Mouse (Mus musculus) forebrain, embryonic 16.5 days (tissue): ENCODE measurements around the gene Pik3c2g. TPM values are rescaled to one million over a fixed set of nuclear protein-coding genes. Genes with fewer than 3 reads are reported as not detected.

ENCODE experiments used
- ATAC-seq: fragments of 200-750 bp; cut with Nextera tagmentation; 2 replicates; pipeline ENCODE4 v1.8.0; 2017; ENCODE audit warnings: mild to moderate bottlenecking, moderate library complexity
- H3K27ac ChIP-seq: fragments of 300-500 bp; sonication (generic); 2 replicates; pipeline ENCODE4 v1.5.1; 2014; ENCODE audit warnings: low read length, control low read depth
- H3K27me3 ChIP-seq: fragments of 300-500 bp; sonication (generic); replicated peaks from 2 replicates; pipeline ENCODE4 v1.6.1; 2014; ENCODE audit warnings: low read length; ENCODE audit not compliant: control insufficient read depth, insufficient read depth
- H3K36me3 ChIP-seq: fragments of 300-500 bp; sonication (generic); 2 replicates; pipeline ENCODE4 v1.6.1; 2014; ENCODE audit not compliant: control insufficient read depth, insufficient read depth
- H3K4me1 ChIP-seq: fragments of 300-500 bp; sonication (generic); replicated peaks from 2 replicates; pipeline ENCODE4 v1.6.1; 2014; ENCODE audit warnings: low read length; ENCODE audit not compliant: control insufficient read depth, insufficient read depth
- H3K4me2 ChIP-seq: fragments of 300-500 bp; sonication (generic); 2 replicates; pipeline ENCODE4 v1.6.1; 2014; ENCODE audit warnings: mild to moderate bottlenecking, low read length, control low read depth
- H3K4me3 ChIP-seq: fragments of 300-500 bp; sonication (generic); replicated peaks from 2 replicates; pipeline ENCODE4 v1.5.1; 2014; ENCODE audit warnings: mild to moderate bottlenecking, low read length, control low read depth
- H3K9ac ChIP-seq: fragments of 300-500 bp; sonication (generic); replicated peaks from 2 replicates; pipeline ENCODE4 v1.6.1; 2014; ENCODE audit warnings: low read depth, low read length, control low read depth
- H3K9me3 ChIP-seq: fragments of 300-500 bp; sonication (generic); 2 replicates; pipeline ENCODE4 v1.6.1; 2016; ENCODE audit warnings: low read length; ENCODE audit not compliant: control insufficient read depth
- WGBS: fragments of 180-500 bp; shearing (Covaris S2); extraction: QIAGEN DNeasy Blood & Tissue Kit; methylation state at CpG from one replicate; pipeline ENCODE4 v1.1.7; 2014; 5-methylcytosine and 5-hydroxymethylcytosine counted together
- polyA plus RNA-seq: library from polyadenylated mRNA; unstranded; fragments of >200 nt; fragmentation: Nextera tagmentation; extraction: Ambion mirVana; gene quantifications from 2 replicates; pipeline ENCODE4 v1.2.1, GENCODE M21; 2015

Pik3c2g gene
- polyA plus RNA-seq, 1 experiment from 2014 or later = 0.10 TPM

GRCm38 (mm10) chr6:139849931-139850330 lies 262.9 kb downstream of the Pik3c2g start:
- no peaks in the 10 kb centered on the region for H3K4me1 ChIP-seq
- no peak for ATAC-seq
- no peaks in the 10 kb centered on the region for H3K9me3 ChIP-seq
- H3K4me3 ChIP-seq = no peak overlapping the region
- no peak overlapping the region for H3K9ac ChIP-seq
- H3K4me2 ChIP-seq = no peak overlapping the region
- no peak overlapping the region for H3K27ac ChIP-seq
- no peaks in the 10 kb centered on the region for H3K36me3 ChIP-seq
- WGBS = 85% methylated on average over 3 of the region's 3 CpGs
- H3K27me3 ChIP-seq = no peaks in the 10 kb centered on the region

- Histone ChIP-seq H3K9me3 (no peaks in the 10 kb centered on the region), H3K27ac (no peak overlapping the region), H3K4me1 (no peaks in the 10 kb centered on the region), H3K27me3 (no peaks in the 10 kb centered on the region), H3K36me3 (no peaks in the 10 kb centered on the region), H3K9ac (no peak overlapping the region), H3K4me2 (no peak overlapping the region), H3K4me3 (no peak overlapping the region)
- WGBS = 85% methylated on average over 21 of the region's 21 CpGs
- no peak for ATAC-seq
These were observed 264.9 kb downstream of the Pik3c2g start for GRCm38 (mm10) chr6:139851705-139852603.

GRCm38 (mm10) chr6:139852836-139853235 lies 265.8 kb downstream of the Pik3c2g start:
- Histone ChIP-seq H3K36me3 (no peaks in the 10 kb centered on the region), H3K4me1 (no peaks in the 10 kb centered on the region), H3K9me3 (no peaks in the 10 kb centered on the region), H3K4me3 (no peak overlapping the region), H3K27me3 (no peaks in the 10 kb centered on the region), H3K9ac (no peak overlapping the region), H3K27ac (no peak overlapping the region), H3K4me2 (no peak overlapping the region)
- 71% methylated on average over 3 of the region's 3 CpGs for WGBS
- ATAC-seq = no peak

GRCm38 (mm10) chr6:139860141-139860540 lies 273.1 kb downstream of the Pik3c2g start:
- no peak overlapping the region for H3K4me3 ChIP-seq
- no peaks in the 10 kb centered on the region for H3K27me3 ChIP-seq
- no peak overlapping the region for H3K27ac ChIP-seq
- no peak overlapping the region for H3K9ac ChIP-seq
- ATAC-seq = no peak
- 95% methylated on average over 3 of the region's 3 CpGs for WGBS
- H3K4me1 ChIP-seq = no peaks in the 10 kb centered on the region
- no peaks in the 10 kb centered on the region for H3K9me3 ChIP-seq
- H3K36me3 ChIP-seq = no peaks in the 10 kb centered on the region
- H3K4me2 ChIP-seq = no peak overlapping the region

DNA sequence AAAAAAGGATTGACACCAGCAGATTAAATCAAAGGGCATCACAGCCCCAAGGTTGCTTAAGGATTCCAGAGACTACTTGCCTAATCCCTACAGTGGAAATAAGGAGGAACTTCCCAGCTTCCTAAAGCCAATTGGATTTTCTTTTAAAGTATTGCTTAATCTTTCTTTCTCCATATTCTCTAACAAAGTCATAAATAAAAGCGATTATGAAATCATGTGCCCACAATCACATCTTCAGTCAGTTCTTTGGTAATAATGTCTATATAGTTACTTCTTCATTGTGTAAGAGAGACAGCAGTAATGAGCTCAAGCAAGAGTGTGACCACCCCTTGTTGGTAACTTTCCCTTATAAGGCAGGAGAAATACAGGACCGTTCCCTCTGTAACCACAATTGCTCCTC lies 274.5 kb downstream of the Pik3c2g start:
- ATAC-seq = no peak
- 89% methylated on average over 2 of the region's 2 CpGs for WGBS

GRCm38 (mm10) chr6:139865059-139865673 lies 278.1 kb downstream of the Pik3c2g start:
- ATAC-seq = no peak
- no peaks in the 10 kb centered on the region for H3K36me3 ChIP-seq
- H3K9me3 ChIP-seq = no peaks in the 10 kb centered on the region
- WGBS = 75% methylated on average over 18 of the region's 18 CpGs
- H3K4me3 ChIP-seq = no peak overlapping the region
- H3K27ac ChIP-seq = no peak overlapping the region
- no peaks in the 10 kb centered on the region for H3K4me1 ChIP-seq
- H3K9ac ChIP-seq = no peak overlapping the region
- H3K27me3 ChIP-seq = no peaks in the 10 kb centered on the region
- no peak overlapping the region for H3K4me2 ChIP-seq

More for the DNA sequence above, 274.5 kb downstream of the Pik3c2g start:
- Histone ChIP-seq H3K4me3 (no peak overlapping the region), H3K27me3 (no peaks in the 10 kb centered on the region), H3K9me3 (no peaks in the 10 kb centered on the region), H3K4me1 (no peaks in the 10 kb centered on the region), H3K36me3 (no peaks in the 10 kb centered on the region), H3K4me2 (no peak overlapping the region), H3K27ac (no peak overlapping the region), H3K9ac (no peak overlapping the region)

DNA sequence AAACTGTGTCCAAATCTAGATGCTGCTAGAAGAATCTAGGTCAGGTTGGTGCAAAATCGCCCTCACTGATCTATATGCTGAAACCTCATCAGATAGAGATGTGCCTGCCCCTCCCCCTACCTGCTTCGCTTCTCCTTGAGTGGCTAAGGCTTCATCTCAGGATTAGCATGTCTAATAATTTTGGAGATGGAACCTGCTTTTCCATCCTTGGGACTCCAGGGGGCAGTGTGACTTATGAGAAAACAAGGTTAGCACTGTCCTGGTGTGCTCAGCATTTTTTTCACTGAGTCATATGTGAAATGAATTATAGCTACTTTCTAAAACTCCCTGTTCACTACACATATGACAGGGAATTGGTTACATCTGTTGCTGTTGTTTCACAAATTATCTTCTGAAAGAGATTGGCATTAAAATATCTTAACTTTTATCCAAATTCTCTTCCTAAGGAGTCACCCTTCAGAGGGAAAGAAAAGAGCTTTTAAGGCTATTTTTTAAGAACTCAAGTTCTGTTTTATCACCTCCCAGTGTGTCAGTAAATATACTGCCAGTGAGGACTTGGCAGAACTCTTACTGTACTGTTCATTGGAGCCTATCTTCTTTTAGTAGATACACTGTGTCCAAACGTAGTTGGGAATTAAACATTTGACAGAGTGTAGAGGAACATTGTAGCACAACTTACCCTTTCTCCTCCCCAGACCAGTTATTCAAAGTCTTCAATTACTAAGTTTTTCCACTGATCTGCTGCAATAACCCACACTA lies 287.6 kb downstream of the Pik3c2g start:
- 48% methylated on average over 3 of the region's 3 CpGs for WGBS
- no peaks in the 10 kb centered on the region for H3K9me3 ChIP-seq
- H3K27ac ChIP-seq = no peak overlapping the region

DNA sequence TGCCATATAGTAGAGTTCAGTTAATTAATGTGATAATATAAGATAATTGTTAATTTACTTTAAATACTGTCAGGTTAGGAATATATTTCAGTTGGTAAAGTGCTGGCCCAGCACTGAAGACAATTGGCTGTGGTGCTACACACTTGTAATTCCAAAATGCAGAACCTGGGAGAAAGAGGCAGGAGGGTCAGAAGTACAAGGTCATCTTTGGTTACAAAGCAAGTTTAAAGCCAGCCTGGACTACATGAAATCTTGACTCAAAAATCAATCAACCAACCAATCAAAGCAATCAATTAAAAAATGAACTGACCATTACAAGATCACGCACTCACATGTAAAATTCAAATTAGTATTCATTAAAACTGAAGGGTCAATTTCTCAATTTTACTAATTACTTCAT lies 289.7 kb downstream of the Pik3c2g start:
- WGBS = 86% methylated on average over 1 of the region's 1 CpGs
- Histone ChIP-seq H3K9me3 (no peaks in the 10 kb centered on the region), H3K27me3 (no peaks in the 10 kb centered on the region), H3K36me3 (no peaks in the 10 kb centered on the region), H3K4me2 (no peak overlapping the region), H3K27ac (no peak overlapping the region), H3K9ac (no peak overlapping the region), H3K4me3 (no peak overlapping the region), H3K4me1 (no peaks in the 10 kb centered on the region)
- no peak for ATAC-seq

More for the DNA sequence above, 287.6 kb downstream of the Pik3c2g start:
- no peak overlapping the region for H3K4me3 ChIP-seq
- H3K27me3 ChIP-seq = no peaks in the 10 kb centered on the region
- H3K4me1 ChIP-seq = no peaks in the 10 kb centered on the region
- no peak overlapping the region for H3K9ac ChIP-seq
- no peaks in the 10 kb centered on the region for H3K36me3 ChIP-seq
- peak; percentile 62 for ATAC-seq
- H3K4me2 ChIP-seq = no peak overlapping the region
